Mouse (Mus musculus) ovary, postnatal 14 days (tissue): Measurements from ENCODE around the gene Eps15.
"Not testable (repeated sequence)": the region's sequence is repeated elsewhere in the genome, so short reads cannot be mapped to it uniquely, and the experiment has no call there.

ENCODE experiments used
- DNase-seq: peaks from one replicate; pipeline ENCODE4 v3.0.0; 2022; ENCODE audit warnings: low spot score

Eps15 gene

DNA sequence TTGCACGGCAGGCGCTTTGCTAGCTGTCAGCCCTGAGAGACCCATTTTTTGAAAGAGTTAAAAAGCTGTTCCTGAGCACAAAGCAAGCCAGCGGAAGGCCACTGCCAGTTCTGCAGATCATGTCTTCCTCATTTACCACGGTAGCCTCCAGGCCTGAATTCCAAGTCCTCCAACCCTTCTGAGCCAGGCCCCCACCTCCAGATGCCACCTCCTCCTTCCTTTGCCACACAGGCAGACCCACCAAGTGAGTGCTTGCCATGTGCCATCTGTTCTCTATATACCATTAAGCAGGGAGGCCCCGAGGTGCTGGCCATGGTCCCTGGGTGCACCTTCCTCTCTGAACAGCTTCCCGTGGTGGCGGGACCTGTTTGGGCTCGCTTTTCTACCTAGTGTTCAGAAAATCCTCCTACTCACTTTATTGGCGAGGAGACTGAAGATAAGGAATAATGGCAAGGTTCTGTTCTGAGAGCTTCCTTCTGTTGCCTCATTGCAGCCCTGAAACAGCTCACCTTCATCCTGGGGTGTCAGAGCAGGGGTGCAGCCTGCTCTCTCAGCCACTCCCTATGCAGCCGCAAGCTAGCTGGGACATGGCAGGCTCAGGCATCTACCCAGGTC, 120.4 kb downstream of the Eps15 start:
- DNase-seq = no peak

- DNase-seq = no peak
Measured at GRCm38 (mm10) chr4:109401176-109401689, 121.2 kb downstream of the Eps15 start.

- DNase-seq = not testable (repeated sequence)
Measured at GRCm38 (mm10) chr4:109404908-109405307, 124.8 kb downstream of the Eps15 start.

- DNase-seq = no peak
Measured at GRCm38 (mm10) chr4:109405415-109405814, 125.3 kb downstream of the Eps15 start.

DNA sequence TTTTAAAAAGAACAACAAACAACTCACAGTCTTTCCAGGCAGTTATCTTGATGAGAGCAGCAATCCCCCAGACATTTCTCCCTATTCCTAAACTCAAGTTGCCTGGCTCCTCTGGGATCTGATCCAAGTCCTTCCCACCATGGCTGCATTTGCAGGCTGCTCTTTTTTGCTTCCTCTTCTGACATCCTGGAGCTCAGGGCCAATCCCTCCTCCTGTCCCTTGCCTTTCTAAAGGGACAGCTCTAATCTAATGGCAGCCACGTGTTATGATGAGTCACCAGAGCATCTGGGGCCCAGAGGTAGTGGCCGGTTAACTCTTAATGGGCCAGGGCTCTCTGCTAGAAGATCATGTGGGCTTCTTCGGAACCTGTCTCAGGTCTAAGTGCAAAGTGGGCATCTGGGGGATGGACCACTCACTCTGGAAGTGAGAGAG, 126.0 kb downstream of the Eps15 start:
- DNase-seq = peak; percentile 56

DNA sequence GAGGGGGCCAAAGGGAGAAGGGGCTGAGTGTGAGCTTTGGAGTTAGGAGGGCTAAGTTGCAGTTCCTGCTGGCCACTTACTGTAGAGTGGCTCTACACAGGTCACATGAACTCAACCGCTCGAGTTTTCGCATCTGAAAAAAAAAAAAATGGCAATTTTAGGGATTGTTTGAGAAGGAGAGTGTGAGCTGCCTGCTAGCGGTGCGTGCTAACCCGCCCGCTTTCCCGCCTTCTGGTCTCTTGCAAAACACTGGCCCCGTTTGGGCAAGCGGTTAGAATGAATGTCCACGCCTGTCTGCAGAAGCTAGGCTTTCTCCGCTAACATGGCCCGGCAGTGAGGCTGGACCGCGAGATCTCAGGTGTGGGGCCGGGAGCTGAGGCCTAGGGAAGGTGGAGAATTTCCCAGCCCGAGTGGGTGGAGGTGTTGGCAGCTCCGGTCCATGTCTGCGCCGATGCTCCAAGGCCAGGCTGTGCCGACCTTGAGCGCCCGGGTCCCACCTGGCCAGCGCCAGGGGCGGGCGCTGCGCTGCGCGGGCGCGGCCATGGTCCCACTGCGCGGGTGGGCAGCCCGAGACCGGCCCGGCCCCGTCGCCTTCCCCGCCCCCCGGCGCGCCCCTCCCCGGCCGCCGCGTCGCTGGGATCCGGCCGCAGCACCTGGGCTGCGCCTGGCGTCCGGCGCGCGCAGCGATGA, 126.6 kb downstream of the Eps15 start, which contains the start of gene Ttc39a:
Gene Ttc39a (plus strand): TSS at position 138 of the 690 bp plus-strand sequence.
- DNase-seq = peak; percentile 30

GRCm38 (mm10) chr4:109407176-109407520, 127.1 kb downstream of the Eps15 start:
- no peak for DNase-seq

DNA sequence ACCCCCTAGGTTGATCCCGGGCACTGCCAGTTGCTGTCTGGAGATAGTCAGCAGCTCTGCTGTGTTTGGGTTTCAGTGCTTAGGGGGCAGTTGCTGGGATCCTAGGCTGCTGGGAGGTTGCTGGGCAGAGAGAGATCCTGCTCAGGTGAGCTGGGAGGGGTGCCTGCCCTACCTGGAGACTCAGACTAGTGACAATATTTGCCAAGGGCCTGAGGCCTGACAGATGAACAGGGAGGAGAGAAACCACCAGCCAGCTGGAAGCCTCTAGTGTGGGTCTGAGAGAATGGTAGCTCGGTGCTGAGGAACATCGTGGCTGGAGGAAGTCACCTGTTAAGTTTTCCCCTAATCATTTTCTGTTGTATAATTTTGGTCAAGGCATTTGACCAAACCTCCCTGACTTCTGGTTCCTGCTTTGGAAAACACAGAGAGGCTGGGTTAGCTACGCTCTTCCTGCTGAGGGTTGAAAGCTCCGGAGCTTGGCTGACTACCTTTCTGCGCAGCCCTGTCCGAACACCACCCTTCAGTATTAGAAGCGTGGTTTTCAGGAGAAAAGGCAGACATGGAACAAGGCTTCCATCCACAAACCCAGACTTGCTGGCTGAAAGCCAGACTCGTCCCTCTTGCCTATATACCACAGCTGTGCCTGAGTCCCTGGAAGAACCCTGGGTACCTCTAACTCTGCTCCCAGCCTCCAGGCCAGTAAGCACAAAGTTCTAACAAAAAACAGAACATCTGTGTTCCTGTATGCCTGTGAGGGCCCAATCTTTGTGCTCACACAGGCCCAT, 127.8 kb downstream of the Eps15 start:
- DNase-seq = no peak

DNA sequence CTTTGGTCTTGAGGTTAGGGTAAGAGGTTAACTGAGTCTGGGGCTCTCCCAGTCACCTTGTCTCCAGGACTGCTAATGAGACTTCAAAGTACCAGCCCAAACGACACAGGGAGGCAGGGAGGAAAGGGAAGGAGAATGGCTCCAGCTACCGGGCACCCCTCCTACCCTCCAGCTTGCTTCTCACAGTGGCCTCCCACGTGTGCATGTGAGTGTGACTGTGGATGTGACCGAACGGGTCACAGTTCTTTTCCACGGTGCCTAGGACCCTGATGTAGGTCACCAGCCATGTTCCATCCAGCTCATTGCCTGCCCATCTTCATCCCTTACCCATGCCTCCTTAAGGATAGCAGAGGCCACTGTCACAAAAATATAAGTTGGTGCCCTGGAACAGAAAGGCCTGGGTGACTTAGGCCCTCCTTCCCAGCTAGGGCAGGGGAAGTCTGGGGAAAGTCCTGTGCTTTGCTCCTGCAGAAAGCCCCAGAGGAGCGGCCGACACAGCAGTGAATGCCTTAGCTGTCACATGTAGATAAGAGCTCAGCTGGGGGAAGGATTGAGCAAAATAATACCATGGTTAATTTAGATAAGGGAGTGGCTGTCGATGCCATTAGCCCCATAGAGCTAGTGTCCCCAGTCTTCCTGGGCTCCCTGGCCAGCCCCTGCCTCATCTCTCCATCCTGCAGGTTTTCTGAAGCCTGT, 130.8 kb downstream of the Eps15 start:
- no peak for DNase-seq

GRCm38 (mm10) chr4:109411377-109411967, 131.4 kb downstream of the Eps15 start:
- DNase-seq = no peak

DNA sequence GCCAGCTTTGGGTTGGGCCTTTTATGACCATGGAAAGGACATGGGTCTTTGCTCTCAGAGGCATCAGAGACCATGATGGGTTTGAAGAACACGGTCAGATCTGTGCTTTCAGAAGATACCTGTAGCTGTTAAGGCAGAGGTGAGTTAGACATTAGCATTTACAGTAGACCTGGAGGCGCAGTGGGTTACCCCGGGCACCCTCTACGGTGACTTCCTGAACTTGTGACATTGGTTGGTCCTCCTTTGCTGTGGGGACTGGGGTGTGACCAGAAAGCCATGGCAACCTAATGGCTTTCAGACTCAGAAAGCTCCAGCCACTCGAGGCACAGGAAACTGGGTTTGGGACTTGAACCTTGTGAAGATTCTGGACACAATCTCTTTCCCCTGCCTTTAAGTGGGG, 132.2 kb downstream of the Eps15 start:
- no peak for DNase-seq

- DNase-seq = no peak
Measured at GRCm38 (mm10) chr4:109417998-109418397, 137.9 kb downstream of the Eps15 start.

- DNase-seq = no peak
Measured at GRCm38 (mm10) chr4:109419017-109419416, 138.9 kb downstream of the Eps15 start.

DNA sequence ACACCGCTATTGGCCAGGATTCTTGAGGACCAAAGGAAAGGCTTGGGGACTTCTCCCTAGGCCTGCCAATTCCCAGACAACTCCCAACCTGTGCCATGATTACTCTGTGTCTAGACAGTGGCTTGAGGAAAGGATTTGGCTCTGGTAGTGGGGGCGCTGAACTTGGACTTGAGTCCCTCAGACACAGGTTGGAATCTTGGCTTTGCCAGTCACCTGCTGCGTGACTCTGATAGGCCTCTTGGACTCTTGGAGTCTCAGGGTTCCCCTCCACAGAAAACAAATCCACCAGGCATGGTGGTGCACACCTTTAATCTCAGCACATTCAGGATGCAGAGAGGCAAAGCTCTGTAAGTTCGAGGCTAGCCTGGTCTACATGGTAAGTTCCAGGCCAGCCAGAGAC, 139.5 kb downstream of the Eps15 start:
- DNase-seq = no peak

DNA sequence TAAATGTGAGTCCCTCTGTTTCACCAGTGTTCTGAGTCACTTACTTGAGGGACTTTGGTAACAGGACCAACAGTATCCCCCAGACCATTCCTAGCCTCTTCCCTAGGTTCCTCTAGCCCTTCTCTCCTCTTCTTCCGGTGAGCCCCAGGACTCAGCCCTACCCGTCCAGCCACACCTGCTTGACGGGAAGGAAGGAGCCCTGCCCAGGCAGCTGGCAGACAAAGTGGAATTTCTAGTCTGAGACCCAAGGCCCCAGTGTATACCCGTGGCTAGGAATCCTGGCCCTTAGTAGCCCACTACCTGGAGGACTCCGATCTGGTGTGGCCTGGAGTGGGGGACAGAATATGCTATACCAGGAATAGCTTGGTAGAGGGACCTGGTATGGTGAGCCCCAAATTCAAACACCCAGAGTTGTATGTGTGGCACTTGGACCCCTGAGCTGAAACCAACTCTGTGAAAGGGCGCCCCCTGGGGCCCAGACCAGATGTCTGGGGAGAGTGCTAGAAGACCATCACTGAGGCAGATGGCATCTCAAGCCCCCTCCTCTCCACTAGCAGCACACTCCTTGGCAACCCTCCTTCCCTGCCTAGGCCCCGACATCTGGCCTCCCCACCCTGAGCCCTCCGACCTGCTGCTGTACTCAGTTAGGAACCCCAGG, 140.2 kb downstream of the Eps15 start:
- DNase-seq = no peak

GRCm38 (mm10) chr4:109421608-109422007, 141.5 kb downstream of the Eps15 start:
- no peak for DNase-seq

DNA sequence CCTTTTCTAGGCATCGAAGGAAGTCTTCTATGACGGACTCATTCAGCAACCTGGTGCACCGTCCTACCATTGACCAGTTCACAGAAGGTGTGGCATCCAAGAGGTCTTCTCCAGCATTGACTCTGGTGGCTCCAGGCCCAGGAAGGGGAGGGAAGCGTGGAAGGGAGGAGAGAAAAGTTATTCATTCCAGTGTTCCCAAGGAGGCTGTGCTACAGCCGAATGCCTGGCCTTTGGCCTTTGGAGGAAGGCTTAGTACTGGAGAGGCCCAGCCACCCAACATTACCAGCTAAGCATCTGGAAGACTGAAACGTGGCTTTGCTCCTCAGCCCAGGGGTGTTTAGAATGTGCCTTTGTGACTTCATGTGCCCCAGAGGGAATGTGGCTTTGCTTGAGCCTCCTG, 142.4 kb downstream of the Eps15 start:
- no peak for DNase-seq

DNA sequence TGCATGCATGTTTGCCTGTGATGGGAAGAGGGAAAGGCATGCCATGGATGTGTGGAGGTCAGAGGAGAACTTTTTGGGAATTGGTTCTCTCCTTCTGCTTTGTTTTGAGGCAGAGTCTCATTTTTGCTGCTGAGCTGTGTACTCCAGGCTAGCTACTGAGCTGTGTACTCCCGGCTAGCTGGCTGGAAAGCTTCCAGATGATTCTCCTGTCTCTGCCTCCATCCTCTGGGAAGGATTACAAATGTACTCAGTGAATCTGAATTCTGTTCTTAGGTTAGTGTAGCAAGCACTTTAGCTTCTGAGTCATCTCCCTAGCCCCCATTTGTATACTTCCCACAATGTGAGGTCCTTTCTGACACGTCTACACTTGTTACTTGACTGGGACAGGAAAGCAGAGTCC, 143.4 kb downstream of the Eps15 start:
- DNase-seq = no peak

DNA sequence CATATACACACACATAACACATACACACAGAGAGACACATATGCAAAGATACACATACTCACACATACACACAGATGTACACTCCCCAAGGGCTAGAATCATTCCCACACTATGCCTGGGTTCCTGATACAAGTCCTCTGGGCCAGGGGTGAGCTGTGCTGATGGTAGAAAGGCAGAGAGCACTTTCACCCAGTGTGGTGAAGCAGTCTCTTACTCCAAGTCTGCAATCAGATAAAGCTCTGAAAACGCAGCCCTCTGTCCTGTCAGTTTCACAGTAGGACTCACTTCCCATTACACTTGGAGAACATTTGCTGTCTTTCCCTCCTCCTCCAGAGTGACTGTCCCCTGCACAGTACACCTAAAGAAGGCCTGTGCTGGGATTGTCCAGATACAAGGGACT, 147.0 kb downstream of the Eps15 start:
- DNase-seq = no peak

DNA sequence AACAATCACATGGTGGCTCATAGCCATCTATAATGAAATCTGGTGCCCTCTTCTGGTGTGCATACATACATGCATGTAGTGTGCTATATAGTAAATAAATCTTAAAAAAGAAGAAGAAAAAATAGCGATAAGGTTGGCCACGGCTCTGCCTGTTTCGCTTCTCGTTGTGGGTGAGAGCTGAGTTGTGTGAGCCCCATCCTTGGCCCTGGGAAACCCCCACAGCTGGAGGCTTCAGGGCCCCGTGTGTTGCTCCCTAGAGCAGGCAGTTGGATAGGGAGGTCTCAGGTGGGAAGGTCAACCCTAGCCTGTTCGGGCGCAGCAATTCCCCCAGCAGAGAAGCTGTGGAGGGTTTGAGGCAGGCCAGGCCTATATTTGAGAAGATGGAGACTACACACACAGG, 150.2 kb downstream of the Eps15 start:
- DNase-seq = no peak

- no peak for DNase-seq
Measured at GRCm38 (mm10) chr4:109430854-109431253, 150.8 kb downstream of the Eps15 start.
